Mouse (Mus musculus) forebrain, embryonic 10.5 days (tissue): Measurements from ENCODE around the gene Hoxa1. TPM values are rescaled to one million over a fixed set of nuclear protein-coding genes. Genes with fewer than 3 reads are reported as not detected.
A peak's percentile ranks its signal among the peaks of the same experiment; 100 is the strongest.

Experiments used
- DNase-seq: peaks from one replicate; pipeline ENCODE4 v3.0.0-alpha.2; 2017; ENCODE audit warnings: low spot score; ENCODE audit errors: extremely low spot score
- H3K27ac ChIP-seq: fragments of 300-500 bp; sonication (generic); 2 replicates; pipeline ENCODE4 v1.5.1; 2016; ENCODE audit warnings: mild to moderate bottlenecking
- H3K27me3 ChIP-seq: fragments of 300-500 bp; sonication (generic); 2 replicates; pipeline ENCODE4 v1.6.1; 2016; ENCODE audit warnings: mild to moderate bottlenecking; ENCODE audit not compliant: poor library complexity, severe bottlenecking
- H3K36me3 ChIP-seq: fragments of 300-500 bp; sonication (generic); replicated peaks from 2 replicates; pipeline ENCODE4 v1.6.1; 2016; ENCODE audit warnings: mild to moderate bottlenecking, moderate library complexity
- H3K4me1 ChIP-seq: fragments of 300-500 bp; sonication (generic); 2 replicates; pipeline ENCODE4 v1.6.1; 2016
- H3K4me3 ChIP-seq: fragments of 300-500 bp; sonication (generic); 2 replicates; pipeline ENCODE4 v1.5.1; 2016; ENCODE audit warnings: mild to moderate bottlenecking, moderate library complexity
- H3K9me3 ChIP-seq: fragments of 300-500 bp; sonication (generic); 2 replicates; pipeline ENCODE4 v1.6.1; 2016; ENCODE audit warnings: mild to moderate bottlenecking, moderate library complexity
- WGBS: fragments of 180-500 bp; shearing (Covaris S2); methylation state at CpG from one replicate; pipeline ENCODE4 v1.1.7; 2016; 5-methylcytosine and 5-hydroxymethylcytosine counted together
- polyA plus RNA-seq: library from polyadenylated mRNA; unstranded; fragments of >200 nt; fragmentation: Nextera tagmentation; extraction: Ambion mirVana; gene quantifications from 2 replicates; pipeline ENCODE4 v1.2.1, GENCODE M21; 2016

The Hoxa1 gene
- polyA plus RNA-seq, 1 experiment from 2014 or later: not detected

DNA sequence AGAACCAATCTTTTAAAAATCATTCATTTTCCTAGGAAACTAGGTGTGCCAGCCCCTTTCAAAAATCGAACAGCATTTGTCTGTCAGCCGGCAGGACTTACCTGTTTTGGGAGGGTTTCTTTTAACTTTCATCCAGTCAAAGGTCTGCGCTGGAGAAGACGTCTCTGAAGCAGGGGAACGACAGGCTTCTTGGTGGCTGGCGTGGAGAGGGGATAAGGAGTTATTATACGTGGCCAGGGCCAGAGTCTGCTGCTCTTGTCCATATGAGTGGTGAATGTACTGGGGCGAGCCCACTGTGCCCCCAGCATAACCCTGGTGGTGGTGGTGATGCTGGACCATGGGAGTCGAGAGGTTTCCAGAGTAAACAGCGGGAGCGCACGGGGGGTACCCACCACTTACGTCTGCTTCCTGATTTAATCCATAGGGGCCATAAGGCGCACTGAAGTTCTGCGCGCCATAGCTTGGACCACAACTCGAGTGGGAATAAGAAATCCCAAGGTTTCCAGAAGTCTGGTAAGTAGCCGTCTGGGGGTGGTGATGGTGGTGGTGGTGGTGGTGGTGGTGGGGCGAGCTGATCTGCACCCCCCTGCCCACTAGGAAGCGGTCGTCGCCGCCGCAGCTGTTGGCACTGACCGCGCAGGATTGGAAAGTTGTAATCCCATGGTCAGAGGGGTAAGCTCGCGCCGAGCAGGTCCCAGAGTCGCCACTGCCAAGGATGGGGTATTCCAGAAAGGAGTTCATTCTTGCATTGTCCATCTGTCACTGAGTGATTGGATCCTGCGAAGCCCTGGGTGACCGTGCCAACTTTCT is 446 bp downstream of the Hoxa1 start:
- Histone ChIP-seq H3K36me3 (no peaks in the 10 kb centered on the region), H3K4me3 (peak overlapping the region; percentile 69), H3K27ac (no peak overlapping the region), H3K4me1 (peaks cover 24% of the 10 kb centered on the region), H3K27me3 (peaks cover 100% of the 10 kb centered on the region), H3K9me3 (no peaks in the 10 kb centered on the region)
- 1% methylated on average over 32 of the region's 32 CpGs for WGBS
- DNase-seq: no peak

DNA sequence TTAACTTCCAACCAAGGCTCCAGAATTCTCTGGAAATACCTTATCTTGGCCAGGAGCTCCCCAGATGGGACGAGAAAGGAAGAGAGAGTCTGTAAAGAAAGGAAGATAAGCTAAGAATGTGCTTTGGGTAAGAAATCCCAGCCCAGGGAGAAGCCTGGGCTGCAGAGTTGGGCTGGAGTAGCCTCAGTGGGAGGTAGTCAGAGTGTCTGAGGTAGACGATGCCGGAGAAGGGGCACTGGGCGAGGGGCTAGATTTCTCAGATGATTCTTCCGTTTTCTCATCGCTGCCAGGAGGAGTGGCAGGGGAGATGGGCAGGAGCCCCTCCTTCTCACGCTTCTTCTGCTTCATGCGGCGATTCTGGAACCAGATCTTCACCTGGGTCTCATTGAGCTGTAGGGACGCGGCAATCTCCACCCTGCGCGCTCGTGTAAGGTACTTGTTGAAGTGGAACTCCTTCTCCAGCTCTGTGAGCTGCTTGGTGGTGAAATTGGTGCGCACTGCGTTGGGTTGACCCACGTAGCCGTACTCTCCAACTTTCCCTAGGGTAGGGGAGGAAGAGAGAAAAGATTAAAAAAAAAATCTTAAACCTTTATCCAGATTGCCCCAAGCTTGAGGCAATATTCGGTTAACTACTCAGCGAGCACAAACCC is 1.4 kb downstream of the Hoxa1 start:
- no peak overlapping the region for H3K27ac ChIP-seq
- WGBS: 1% methylated on average over 20 of the region's 20 CpGs
- peaks cover 100% of the 10 kb centered on the region for H3K27me3 ChIP-seq
- H3K4me1 ChIP-seq: peaks cover 24% of the 10 kb centered on the region
- H3K4me3 ChIP-seq: no peak overlapping the region
- H3K36me3 ChIP-seq: no peaks in the 10 kb centered on the region
- H3K9me3 ChIP-seq: no peaks in the 10 kb centered on the region
- peak; percentile 23 for DNase-seq

DNA sequence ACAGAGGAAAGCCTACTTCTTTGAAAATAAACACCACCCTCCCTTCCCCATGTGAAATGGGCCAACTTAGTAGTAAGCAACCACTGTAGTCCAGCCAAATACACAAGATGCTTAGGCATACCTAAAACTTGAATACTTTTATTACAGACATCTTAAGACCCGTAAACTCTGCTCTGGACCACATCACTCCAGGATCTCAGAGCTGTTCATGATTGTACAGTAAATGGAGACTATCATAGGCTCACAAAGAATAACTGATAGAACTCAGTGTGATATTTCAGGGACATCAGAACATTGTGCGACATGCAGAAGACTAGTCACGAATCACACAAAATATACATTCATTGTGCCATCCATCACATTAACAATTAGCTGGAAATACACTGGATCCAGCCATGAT is 2.6 kb downstream of the Hoxa1 start:
- Histone ChIP-seq H3K9me3 (no peaks in the 10 kb centered on the region), H3K36me3 (no peaks in the 10 kb centered on the region), H3K27ac (no peak overlapping the region), H3K27me3 (peaks cover 100% of the 10 kb centered on the region), H3K4me1 (peaks cover 24% of the 10 kb centered on the region), H3K4me3 (no peak overlapping the region)
- 33% methylated on average over 3 of the region's 3 CpGs for WGBS
- DNase-seq: no peak

DNA sequence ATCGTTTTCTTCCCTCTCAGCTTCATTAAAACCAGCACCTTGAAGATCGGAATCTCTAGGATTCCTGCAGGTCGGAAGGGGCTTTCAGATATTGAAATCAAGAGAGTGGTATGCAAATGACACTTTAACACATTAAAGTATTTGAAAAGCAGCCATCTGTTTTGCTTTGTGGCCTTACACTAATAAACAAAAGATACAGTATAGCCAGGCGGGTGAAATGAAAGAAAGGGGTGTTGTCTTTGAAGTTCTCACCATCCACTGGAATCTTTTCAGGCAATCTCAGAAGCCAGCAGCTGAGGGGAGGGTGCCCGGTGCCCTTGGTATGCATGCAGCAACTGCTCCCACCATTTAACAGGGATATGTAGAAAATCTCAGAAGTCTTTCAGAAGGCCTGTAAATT is 4.1 kb downstream of the Hoxa1 start:
- 3% methylated on average over 5 of the region's 5 CpGs for WGBS
- Histone ChIP-seq H3K9me3 (peaks cover 4% of the 10 kb centered on the region), H3K36me3 (no peaks in the 10 kb centered on the region), H3K27ac (no peak overlapping the region), H3K4me1 (peaks cover 18% of the 10 kb centered on the region), H3K4me3 (no peak overlapping the region), H3K27me3 (peaks cover 100% of the 10 kb centered on the region)
- DNase-seq: no peak

DNA sequence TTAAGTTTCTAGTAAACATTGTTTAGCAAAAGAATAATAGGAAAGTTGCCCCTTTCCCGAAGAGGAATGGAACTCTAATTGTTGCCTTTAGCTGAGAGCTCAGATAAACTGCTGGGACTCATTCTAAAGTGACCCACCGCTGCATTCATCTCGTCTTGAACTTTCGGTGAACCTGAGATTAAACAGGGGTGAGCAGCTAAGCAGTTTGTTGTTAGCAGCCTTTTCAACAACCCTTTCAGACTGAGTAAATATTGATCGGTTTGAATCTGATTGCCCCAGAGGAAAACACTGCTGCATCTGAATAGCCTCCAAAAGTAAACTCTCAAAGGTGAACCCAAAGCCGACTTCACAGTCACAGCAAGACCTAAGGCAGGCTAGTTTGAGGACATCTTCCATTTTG is 4.8 kb downstream of the Hoxa1 start:
- H3K27me3 ChIP-seq: peaks cover 100% of the 10 kb centered on the region
- no peak overlapping the region for H3K27ac ChIP-seq
- H3K36me3 ChIP-seq: no peaks in the 10 kb centered on the region
- peak; percentile 17 for DNase-seq
- WGBS: 2% methylated on average over 6 of the region's 6 CpGs
- peaks cover 10% of the 10 kb centered on the region for H3K4me1 ChIP-seq
- H3K9me3 ChIP-seq: peaks cover 4% of the 10 kb centered on the region
- H3K4me3 ChIP-seq: no peak overlapping the region

DNA sequence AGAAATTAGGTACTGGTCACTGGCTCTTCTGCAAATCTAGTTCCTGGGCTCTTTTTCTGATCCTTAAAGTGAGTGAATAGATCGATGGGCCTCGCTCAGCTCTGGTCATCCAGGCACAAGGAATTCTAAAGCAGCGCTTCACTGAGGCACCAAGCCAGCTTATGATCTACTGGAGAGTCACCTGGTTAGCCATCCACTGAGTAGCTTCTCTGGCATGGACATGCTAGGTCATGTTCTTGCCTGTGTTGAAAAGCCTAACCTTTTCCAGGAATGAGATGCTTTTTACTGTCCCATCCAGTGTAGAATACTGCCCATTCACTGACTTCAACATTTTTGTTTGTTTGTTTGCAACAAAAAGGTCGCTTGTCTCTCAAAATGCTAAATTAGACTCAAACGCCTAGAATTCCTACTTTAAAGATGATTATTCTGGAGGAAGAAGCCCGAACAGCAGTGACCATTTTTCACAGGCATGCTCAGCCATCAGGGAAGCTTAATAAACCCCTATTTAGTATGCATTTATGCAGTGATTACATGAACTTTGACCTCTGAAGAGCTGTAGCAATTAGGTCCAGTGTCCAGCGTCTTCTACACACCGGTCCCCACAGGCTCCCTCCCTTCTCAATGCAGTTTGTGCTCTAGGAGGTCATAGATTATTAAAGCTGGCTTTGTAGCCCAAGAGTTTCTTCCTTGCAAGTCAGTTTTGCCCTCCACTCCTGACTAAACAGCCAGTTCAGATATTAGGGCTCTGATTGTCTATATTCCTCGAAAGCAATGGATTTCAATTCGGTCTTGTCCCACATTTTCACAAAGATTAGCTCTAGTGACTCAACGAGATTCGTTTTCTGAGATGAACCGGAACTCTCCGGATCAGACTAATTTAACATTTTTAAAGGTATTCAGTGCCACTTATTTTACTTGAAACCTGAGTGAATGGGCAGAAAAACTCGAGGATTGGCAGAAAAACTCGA is 5.6 kb downstream of the Hoxa1 start:
- Histone ChIP-seq H3K9me3 (peaks cover 4% of the 10 kb centered on the region), H3K36me3 (no peaks in the 10 kb centered on the region), H3K4me3 (no peak overlapping the region), H3K27me3 (peaks cover 100% of the 10 kb centered on the region), H3K4me1 (peaks cover 5% of the 10 kb centered on the region), H3K27ac (no peak overlapping the region)
- 2% methylated on average over 16 of the region's 16 CpGs for WGBS
- peak; percentile 18 for DNase-seq

DNA sequence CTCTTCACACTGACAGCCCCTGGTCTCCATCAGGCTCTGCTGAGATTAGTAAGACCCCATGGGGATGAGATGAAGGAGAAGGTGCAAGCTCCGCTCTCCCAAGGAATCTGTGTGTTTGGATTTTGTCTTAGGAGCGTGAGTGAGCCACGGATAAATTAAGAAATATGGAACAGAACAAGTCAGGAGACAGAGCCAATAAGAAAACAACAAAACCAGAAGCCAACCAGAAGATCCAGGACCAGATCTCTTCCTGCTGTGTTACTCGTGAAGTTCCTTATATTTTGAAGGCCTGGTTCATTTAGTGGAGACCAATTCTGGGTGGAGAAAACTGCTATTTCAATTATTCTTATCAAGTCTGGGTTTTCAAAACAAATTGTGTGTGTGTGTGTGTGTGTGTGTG is 6.5 kb downstream of the Hoxa1 start:
- peaks cover 100% of the 10 kb centered on the region for H3K27me3 ChIP-seq
- no peak overlapping the region for H3K27ac ChIP-seq
- H3K4me3 ChIP-seq: no peak overlapping the region
- H3K4me1 ChIP-seq: peaks cover 5% of the 10 kb centered on the region
- no peaks in the 10 kb centered on the region for H3K36me3 ChIP-seq
- DNase-seq: peak; percentile 13
- H3K9me3 ChIP-seq: peaks cover 4% of the 10 kb centered on the region
- WGBS: 3% methylated on average over 4 of the region's 4 CpGs

DNA sequence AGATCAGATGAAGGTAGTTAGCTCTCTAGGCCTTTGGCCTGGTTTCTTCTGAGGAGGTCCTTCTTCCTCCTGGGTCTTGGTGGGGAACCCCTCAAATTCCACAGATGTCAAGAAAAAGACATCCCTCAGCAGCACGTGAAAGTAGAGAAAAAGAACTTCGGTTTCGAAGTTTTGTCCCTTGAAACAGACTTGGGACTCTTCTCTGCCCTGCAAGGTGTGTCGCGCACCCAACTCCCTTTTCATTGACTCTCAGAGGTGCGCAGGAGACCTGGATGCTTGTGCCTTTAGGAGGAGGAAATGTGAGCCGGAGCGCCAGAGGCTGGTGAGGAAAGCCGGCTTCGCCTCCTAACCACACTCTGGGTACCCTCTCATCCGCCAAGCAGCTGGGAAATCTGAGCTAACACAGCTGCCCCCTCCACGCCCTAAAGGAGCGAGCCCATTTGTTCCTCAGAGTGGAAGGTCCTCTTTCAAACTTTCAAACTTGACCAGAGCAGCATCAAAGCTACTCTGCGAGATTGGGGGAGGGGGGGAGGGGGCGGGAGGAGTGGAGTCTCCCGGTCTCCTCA is 7.6 kb downstream of the Hoxa1 start:
- Histone ChIP-seq H3K36me3 (no peaks in the 10 kb centered on the region), H3K4me3 (no peak overlapping the region), H3K4me1 (peaks cover 5% of the 10 kb centered on the region), H3K27me3 (peaks cover 100% of the 10 kb centered on the region), H3K9me3 (peaks cover 4% of the 10 kb centered on the region), H3K27ac (no peak overlapping the region)
- WGBS: 3% methylated on average over 16 of the region's 16 CpGs
- DNase-seq: peak; percentile 31

DNA sequence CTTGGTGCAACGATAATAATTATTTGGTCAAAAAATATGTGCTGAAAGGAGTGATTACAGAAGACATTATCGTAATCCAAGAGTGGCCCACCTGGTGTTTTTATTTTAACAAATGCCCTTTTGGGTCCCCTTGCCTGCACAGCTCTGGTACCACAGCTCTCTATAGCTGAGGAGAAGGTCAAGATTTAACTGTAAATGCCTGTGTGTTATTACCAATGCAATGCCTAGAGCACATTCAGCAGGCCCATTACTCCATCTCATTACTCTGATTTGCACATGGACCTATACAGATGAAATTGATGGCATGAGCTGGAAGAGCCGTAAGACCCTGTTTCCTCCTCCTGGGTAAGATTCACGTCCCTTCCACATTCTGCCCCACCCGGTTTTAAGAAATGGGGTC is 19.0 kb downstream of the Hoxa1 start:
- no peak overlapping the region for H3K4me3 ChIP-seq
- peaks cover 15% of the 10 kb centered on the region for H3K4me1 ChIP-seq
- no peak for DNase-seq
- no peak overlapping the region for H3K27ac ChIP-seq
- H3K9me3 ChIP-seq: no peaks in the 10 kb centered on the region
- WGBS: 93% methylated on average over 5 of the region's 5 CpGs
- peaks cover 20% of the 10 kb centered on the region; the same call in 1 of the 2 replicates for H3K27me3 ChIP-seq
- H3K36me3 ChIP-seq: no peaks in the 10 kb centered on the region

DNA sequence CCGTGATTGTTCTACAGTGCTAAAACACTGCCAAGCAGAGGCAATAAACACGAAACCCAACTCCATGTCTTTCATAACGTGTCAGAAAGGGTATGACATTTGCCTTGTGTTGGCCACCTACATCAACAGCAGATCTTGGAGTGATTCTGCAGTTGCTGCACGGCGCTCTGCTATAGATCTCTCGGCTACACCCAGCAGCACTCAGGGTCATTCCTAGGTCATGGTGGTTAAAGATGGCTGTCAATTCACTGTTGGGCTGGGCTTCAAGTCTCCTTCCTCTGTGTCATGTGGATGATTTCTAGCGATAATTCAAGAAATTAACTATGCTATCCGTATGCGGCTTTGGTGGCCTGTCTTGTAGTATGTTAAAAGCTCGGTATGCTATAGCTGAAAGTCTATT is 19.5 kb downstream of the Hoxa1 start:
- Histone ChIP-seq H3K27ac (no peak overlapping the region), H3K27me3 (peaks cover 20% of the 10 kb centered on the region; the same call in 1 of the 2 replicates), H3K4me3 (no peak overlapping the region), H3K36me3 (no peaks in the 10 kb centered on the region), H3K4me1 (peaks cover 15% of the 10 kb centered on the region), H3K9me3 (no peaks in the 10 kb centered on the region)
- no peak for DNase-seq
- 86% methylated on average over 10 of the region's 10 CpGs for WGBS

DNA sequence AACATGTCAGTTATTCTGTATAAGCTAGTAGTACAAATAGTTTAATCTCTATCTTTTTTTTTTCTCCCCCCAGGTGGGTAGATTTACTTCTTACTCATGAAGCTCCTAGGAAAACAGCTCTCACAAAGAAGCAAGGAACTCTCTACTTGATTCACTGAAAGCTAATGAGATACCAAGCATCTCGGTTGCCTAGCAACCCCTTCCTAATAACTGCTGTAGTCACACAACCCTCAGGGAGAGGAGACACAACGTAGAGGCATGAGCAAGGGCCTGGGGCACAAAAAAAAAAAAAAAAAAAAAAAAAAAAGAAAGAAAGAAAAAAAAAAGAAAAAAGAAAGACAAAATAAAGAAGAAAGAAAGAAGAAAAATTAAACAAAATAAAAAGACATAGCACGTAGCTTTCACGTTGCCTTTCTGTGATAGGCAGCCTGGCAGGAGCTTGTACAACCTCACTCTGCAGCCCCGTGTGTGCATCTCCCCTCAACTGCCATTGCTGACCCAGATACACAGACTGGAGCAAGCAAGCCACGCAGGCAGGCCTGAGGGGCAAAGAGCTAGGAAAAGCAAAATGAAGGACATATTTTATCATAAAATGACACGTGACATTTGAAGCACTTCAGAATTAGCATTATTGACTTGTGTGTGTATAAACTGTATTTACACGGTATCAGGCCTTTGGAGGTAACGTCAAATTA is 20.1 kb downstream of the Hoxa1 start:
- Histone ChIP-seq H3K36me3 (no peaks in the 10 kb centered on the region), H3K27me3 (peaks cover 20% of the 10 kb centered on the region; the same call in 1 of the 2 replicates), H3K4me3 (no peak overlapping the region), H3K27ac (no peak overlapping the region), H3K9me3 (no peaks in the 10 kb centered on the region), H3K4me1 (peaks cover 15% of the 10 kb centered on the region)
- DNase-seq: no peak
- 72% methylated on average over 9 of the region's 9 CpGs for WGBS

DNA sequence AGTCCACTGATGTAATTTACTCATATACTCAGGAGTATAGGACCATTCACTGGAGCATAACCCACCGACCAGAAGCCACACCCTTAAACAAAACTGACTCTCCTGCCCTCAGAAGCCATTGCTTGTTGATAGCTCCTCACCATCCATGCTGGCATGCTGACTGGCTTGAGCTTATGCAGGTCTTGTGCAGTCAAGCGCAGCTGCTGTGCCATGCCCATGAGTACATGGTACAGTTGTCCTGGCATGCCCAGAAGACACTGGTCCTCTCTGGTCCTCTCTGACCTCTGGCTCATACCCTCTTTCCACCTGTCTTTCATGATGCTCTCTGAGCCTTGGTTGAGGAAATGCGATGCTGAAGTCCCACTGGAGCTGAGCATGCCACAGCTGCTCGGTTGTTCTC is 34.4 kb downstream of the Hoxa1 start:
- Histone ChIP-seq H3K4me3 (no peak overlapping the region), H3K36me3 (no peaks in the 10 kb centered on the region), H3K9me3 (peaks cover 4% of the 10 kb centered on the region), H3K27ac (no peak overlapping the region), H3K27me3 (peaks cover 7% of the 10 kb centered on the region; the same call in 1 of the 2 replicates), H3K4me1 (peaks cover 5% of the 10 kb centered on the region; the same call in 1 of the 2 replicates)
- DNase-seq: no peak
- 84% methylated on average over 4 of the region's 4 CpGs for WGBS
